Mouse (Mus musculus): ENCODE measurements around the gene Plekha7.

Plekha7 gene

GRCm38 (mm10) chr7:116251516-116251915 is 56.7 kb downstream of the Plekha7 start:
- no peak for ATAC-seq (ENCODE audit: low TSS enrichment)

DNA sequence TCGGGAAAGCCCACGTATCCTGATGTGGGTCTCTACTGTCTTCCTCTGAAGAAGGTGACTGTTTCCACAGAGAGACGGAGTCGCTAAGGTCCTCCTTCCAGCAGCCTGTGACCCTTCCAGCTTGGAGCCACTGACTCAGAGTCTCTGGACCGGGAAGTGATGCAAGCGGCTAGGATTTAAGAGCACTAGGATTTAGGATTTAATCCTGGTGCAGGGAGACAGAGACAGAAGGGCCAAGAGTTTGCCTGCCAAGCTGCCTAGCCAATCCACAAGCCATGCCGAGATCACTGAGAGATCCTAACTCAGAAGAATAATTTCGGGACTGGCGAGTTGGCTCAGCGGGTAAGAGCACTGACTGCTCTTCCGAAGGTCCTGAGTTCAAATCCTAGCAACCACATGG is 59.6 kb downstream of the Plekha7 start:
- ATAC-seq (ENCODE audit: low TSS enrichment), result no peak

DNA sequence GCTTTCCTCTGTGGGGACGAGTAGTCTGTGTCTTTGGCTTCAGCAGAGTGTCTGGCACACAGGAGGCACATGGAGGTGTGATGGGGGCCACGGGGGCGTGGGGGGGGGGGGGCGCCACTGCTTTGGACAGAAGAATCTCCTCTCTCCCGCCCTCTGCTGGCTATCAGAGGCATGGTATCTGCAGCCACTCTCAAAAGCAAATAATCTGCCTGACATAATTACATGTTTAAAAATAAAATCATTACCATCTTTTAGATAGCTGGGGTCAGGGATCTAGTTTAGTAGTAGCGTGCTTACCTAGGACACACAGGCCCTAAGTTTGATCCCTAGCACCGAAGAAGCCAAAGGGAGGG is 60.8 kb downstream of the Plekha7 start:
- ATAC-seq (ENCODE audit: low TSS enrichment), result no peak

DNA sequence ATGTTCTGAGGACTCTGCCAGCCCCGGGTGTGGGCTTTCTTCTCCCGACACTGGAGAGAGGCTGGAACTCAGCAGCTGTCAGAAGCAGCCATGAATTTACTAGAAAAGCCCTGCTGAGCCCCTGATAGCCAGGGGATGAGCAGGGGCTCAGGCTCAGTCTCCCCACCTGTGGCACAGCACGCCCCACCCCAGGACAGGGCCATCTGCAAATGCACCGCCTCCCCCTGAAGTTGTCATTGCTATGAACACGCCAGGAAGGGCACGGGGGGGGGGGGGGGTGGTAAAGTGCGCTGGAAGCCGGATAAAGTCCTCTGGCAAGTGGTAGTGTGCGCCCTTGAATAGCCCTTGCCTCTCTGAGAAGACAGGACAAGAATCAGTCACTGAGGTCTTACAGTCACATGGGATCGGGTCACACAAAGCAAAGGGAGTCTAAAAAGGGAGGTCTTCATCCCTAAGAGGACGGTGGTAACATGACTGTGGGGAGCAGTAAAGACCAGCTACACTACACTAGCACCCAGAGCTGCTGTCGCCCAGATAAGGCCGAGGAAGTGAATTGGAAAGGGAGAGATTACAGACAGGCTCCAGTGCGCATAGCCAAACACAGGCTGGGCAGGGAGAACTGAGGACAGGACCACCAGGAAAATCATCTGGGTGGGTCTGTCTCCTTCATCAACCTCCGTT is 61.3 kb downstream of the Plekha7 start:
- peak; percentile 24; the same call in 1 of the 2 replicates for ATAC-seq (ENCODE audit: low TSS enrichment)

- peak; percentile 71 for ATAC-seq (ENCODE audit: low TSS enrichment)
Observed at GRCm38 (mm10) chr7:116245815-116246695, 62.1 kb downstream of the Plekha7 start.

DNA sequence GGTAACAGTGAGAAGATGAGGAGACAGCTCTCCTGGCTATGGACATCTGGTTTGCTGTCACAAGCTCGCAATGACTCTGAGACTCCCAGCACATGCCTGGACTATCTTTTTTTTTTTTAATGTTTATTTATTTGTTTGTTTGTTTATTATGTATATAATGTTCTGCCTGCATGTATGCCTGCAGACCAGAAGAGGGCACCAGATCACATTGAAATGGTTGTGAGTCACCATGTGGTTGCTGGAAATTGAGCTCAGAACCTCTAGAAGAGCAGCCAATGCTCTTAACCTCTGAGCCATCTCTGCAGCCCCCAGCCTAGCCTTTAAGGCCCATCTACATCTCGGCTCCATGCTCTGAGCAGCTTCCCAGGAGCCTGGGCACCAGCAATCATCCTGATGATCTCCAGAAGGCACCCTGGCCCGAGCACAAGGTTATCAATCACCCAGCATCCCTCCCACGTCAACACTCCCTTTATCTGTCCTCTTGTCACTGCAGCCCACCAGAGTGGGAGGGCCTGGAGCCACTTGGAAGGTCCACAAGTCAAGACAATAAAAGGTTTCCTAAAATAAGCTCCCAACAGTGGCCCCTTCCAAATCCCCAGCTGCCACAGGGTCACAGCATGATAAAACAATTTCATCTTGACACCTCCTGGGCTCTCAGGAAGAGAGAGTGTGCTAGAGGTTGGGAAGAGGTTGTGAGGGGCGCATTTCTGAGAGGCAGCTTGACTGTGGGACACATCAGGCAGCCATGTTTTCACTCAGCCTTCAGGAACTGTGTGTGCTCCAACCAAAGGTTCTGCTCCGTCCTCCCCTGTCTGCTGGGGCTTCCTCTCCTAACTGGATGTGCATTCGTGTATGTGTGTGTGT is 63.6 kb downstream of the Plekha7 start:
- ATAC-seq (ENCODE audit: low TSS enrichment), result no peak

- no peak for ATAC-seq (ENCODE audit: low TSS enrichment)
Observed at GRCm38 (mm10) chr7:116242810-116243209, 65.4 kb downstream of the Plekha7 start.

DNA sequence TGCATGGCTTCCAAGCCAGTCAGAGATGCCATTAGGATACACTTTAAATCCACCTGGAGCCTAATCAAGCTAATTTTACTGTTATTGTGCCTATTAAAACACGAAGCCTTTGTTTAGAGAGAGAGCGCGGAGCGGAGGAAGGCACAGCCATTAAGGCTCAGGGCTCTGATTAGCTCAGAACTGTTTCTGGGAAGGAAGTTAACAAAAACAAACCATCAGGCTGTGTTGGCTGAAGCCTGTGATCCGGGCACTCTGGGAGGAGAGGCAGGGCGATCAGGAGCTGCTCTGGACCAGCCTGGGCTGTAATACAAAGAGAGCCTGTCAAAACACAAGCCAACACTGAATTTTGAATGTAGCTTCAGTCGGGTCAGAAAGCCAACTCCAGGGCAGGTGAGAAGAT is 66.6 kb downstream of the Plekha7 start:
- no peak for ATAC-seq (ENCODE audit: low TSS enrichment)

- ATAC-seq (ENCODE audit: low TSS enrichment), result no peak
Observed at GRCm38 (mm10) chr7:116240791-116241474, 67.2 kb downstream of the Plekha7 start.

DNA sequence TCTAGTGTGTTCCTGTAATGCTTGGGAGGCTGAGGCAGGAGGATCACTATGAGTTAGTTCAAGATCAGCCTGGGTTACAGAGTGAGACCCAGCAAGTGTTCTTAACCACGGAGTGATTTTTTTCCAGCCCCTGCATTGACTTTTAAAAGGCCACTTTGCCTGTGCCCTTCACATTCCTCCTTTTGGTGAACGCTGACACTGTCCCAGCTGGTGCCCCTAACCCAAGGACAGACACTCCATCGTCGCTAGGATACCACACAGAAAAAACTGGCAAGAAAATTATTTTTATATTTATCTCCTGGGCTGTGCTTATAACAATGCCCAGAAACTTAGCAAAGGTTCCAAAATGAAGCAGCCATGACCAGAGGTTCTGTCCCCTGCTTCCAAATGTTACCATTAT is 67.8 kb downstream of the Plekha7 start:
- ATAC-seq (ENCODE audit: low TSS enrichment), result no peak

DNA sequence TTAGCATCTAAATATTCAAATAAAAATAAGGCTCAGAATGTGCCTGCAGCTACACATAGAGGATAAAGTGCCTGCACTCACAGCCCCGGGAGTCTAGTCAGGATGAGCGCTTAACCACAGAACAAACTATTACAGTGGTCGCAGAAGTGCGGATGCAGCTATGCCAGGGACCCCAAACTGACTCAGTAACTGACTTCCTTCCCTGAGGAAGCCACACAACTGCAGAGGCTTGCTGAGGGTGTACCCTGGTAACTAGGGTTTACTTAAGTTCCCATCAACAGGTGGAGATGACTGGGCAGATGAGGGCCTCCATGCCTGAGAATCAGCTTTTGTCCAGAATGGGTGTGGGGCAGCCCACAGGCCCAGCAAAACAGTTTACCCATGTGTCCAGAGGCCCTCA is 69.9 kb downstream of the Plekha7 start:
- no peak for ATAC-seq (ENCODE audit: low TSS enrichment)

- ATAC-seq (ENCODE audit: low TSS enrichment), result peak; percentile 41; the same call in 1 of the 2 replicates
Observed at GRCm38 (mm10) chr7:116237157-116237981, 70.8 kb downstream of the Plekha7 start.

DNA sequence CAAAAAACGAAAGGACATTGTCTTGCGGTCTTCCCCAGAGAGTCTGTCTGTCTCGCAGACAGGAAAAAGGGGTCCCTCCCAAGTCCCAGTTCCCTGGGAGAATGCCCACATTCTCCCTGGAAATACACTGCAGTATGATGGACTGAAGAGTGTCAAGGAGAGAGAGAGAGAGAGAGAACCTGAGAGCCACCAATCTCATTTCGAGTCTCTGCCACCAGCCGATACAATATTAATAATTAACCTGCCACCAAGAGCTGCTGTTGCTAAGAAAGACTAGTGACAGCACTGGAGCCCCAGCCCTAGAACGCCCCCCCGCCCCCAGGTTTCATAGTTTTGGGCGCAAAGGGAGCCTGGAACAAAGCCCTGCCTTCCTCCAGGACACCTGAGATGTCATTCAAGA is 71.6 kb downstream of the Plekha7 start:
- no peak for ATAC-seq (ENCODE audit: low TSS enrichment)

- no peak for ATAC-seq (ENCODE audit: low TSS enrichment)
Observed at GRCm38 (mm10) chr7:116234287-116234806, 73.8 kb downstream of the Plekha7 start.

DNA sequence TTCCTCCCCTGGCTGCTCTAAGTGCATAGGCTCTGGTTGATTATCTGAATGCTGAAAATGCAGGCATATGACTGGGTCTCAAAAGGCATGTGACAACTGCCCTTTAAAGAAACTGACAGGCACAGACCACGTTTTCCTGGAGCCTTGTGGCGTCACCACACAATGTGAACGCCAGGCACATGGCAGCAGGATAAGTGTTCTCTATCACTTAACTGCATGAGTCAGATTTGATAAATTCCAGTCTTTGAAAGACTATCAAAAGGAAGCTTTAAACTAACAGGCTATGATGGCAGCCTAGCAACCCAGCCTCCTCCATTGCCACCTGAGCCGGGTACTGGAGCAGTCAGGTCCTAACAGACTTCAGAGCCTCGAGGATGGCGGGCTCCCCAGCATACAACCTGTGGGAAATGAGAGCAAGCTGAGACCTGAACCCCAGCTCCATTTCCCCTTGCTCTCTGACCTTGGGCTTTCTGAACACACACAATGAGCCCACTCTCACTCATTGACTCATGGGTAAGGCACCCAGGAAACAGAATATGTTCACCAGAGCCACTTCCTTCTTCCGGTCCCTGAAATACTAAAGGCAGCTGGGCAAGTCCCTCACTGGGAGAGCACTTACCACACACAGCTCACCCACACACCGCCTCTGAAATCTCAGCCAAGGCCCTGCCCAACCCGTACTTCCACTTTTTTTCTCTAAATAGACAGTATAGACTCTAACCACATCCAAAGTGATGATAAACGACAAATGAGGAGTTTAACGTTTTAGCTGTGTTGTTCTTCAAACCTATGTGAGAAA is 77.2 kb downstream of the Plekha7 start:
- ATAC-seq (ENCODE audit: low TSS enrichment), result peak; percentile 60; the same call in 1 of the 2 replicates

DNA sequence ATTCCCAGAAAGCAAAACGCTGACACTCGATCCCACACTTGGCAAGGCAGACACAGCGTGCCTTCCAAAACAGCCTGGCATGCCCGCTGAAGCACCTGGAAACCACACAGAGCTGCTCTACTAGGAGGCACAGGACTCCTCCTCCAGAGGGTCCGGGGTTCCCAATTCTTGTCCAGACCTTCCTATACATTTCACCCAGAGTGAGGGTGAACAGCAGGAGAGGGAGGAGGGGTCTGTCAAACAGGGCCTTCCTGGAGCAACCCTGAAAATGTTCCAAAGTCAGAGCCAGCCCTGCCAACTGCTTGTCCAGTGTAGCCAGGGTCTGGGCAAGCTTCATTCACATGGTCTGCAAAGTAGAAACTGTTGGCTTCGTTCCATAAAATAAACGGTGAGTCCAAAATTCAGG is 81.3 kb downstream of the Plekha7 start:
- peak; percentile 50; the same call in 1 of the 2 replicates for ATAC-seq (ENCODE audit: low TSS enrichment)

- no peak for ATAC-seq (ENCODE audit: low TSS enrichment)
Observed at GRCm38 (mm10) chr7:116226316-116226715, 81.9 kb downstream of the Plekha7 start.

DNA sequence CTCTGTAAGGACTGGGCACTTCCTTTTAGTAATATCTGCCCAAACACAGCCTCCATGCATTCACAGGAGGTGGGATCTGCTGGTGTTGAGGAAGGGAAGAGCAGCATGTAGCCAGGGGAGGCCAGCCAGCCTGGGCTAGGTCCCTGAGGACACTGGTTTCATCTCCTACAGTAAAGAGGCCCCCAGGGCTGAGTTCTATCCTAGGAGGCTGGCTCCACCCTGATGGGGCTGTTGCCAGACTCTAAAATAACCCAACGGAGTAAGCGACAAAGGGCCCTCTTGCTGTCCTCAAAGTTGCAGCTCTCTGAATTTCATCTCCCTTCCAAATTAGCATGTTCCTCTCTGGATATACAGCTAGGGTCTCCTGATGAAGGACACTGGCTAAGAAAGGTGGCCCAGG is 83.6 kb downstream of the Plekha7 start:
- ATAC-seq (ENCODE audit: low TSS enrichment), result no peak

GRCm38 (mm10) chr7:116223010-116223783 is 85.0 kb downstream of the Plekha7 start:
- no peak for ATAC-seq (ENCODE audit: low TSS enrichment)

All from frontal cortex, adult (tissue).